Mouse (Mus musculus) v-Abl transformed pro-B cells (cell line): Measurements from ENCODE around the gene Spag6l.

Source experiments
- in situ Hi-C, 2 experiments: fragments of 400-800 bp; cut with MboI; formaldehyde crosslinking; loops; one replicate each; pipeline ENCODE4 v1.15.1; 2025; ENCODE audit not compliant: unreplicated experiment in 2 of 2

The Spag6l gene

GRCm38 (mm10) chr16:16828757-16829615 is at the start of gene Spag6l:
Spag6l (minus strand) TSS chr16:16829456.
- in situ Hi-C loops = no loop called here

- in situ Hi-C loops = no loop called here
Observed at GRCm38 (mm10) chr16:16879025-16879424, 49.8 kb upstream of the Spag6l start.

GRCm38 (mm10) chr16:16870617-16871331 is 41.5 kb upstream of the Spag6l start, which contains the start of the genes Top3b and Vpreb1:
Top3b (plus strand) TSS chr16:16870736.
Vpreb1 (minus strand) TSS chr16:16870843.
- in situ Hi-C loops = loop anchor here (25.0 kb wide), 2 partner anchors 1008 to 1283 kb away; partner anchors contain the start of gene Mzt2 (in 1 of the 2)

GRCm38 (mm10) chr16:16870241-16870616 is 41.0 kb upstream of the Spag6l start:
- in situ Hi-C loops = loop anchor here (25.0 kb wide), 2 partner anchors 1008 to 1283 kb away; partner anchors contain the start of gene Mzt2 (in 1 of the 2)

GRCm38 (mm10) chr16:16865696-16866561 is 36.7 kb upstream of the Spag6l start:
- in situ Hi-C loops = loop anchor here (10.0 to 25.0 kb wide), 7 partner anchors 119 to 1379 kb away; partner anchors contain the start of genes Mapk1 (in 1 of the 2), Mzt2 (in 1 of the 2), Ranbp1 (in 1 of the 2) and Rimbp3 (in 1 of the 2)

- in situ Hi-C loops = loop anchor here (10.0 to 25.0 kb wide), 7 partner anchors 120 to 1380 kb away; partner anchors contain the start of genes Mapk1 (in 1 of the 2), Mzt2 (in 1 of the 2), Ranbp1 (in 1 of the 2) and Rimbp3 (in 1 of the 2)
Observed at GRCm38 (mm10) chr16:16865217-16865616, 36.0 kb upstream of the Spag6l start.

- in situ Hi-C loops = loop anchor here (5.0 to 25.0 kb wide), 8 partner anchors 33 to 1381 kb away; partner anchors contain the start of genes Ppm1f (in 2 of the 2), Mapk1 (in 1 of the 2), Mzt2 (in 1 of the 2) and Ranbp1 (in 1 of the 2)
Observed at GRCm38 (mm10) chr16:16863978-16864377, 34.7 kb upstream of the Spag6l start, which contains the start of gene Igll1. Igll1 (minus strand) TSS chr16:16863985.

- in situ Hi-C loops = loop anchor here (5.0 to 25.0 kb wide), 8 partner anchors 35 to 1383 kb away; partner anchors contain the start of genes Ppm1f (in 2 of the 2), Mapk1 (in 1 of the 2), Mzt2 (in 1 of the 2) and Ranbp1 (in 1 of the 2)
Observed at GRCm38 (mm10) chr16:16862288-16862687, 33.0 kb upstream of the Spag6l start.

GRCm38 (mm10) chr16:16856731-16857476 is 27.6 kb upstream of the Spag6l start:
- in situ Hi-C loops = loop anchor here (25.0 kb wide), 2 partner anchors 995 to 1270 kb away; partner anchors contain the start of gene Mzt2 (in 1 of the 2)

GRCm38 (mm10) chr16:16856054-16856453 is 26.8 kb upstream of the Spag6l start:
- in situ Hi-C loops = loop anchor here (25.0 kb wide), 2 partner anchors 994 to 1269 kb away; partner anchors contain the start of gene Mzt2 (in 1 of the 2)

GRCm38 (mm10) chr16:16855541-16855940 is 26.3 kb upstream of the Spag6l start:
- in situ Hi-C loops = loop anchor here (25.0 kb wide), 2 partner anchors 993 to 1268 kb away; partner anchors contain the start of gene Mzt2 (in 1 of the 2)

- in situ Hi-C loops = loop anchor here (5.0 to 25.0 kb wide), 3 partner anchors 548 to 1268 kb away; partner anchors contain the start of gene Mzt2 (in 1 of the 2)
Observed at GRCm38 (mm10) chr16:16854836-16855235, 25.6 kb upstream of the Spag6l start.

GRCm38 (mm10) chr16:16852411-16852810 is 23.2 kb upstream of the Spag6l start:
- in situ Hi-C loops = loop anchor here (5.0 to 25.0 kb wide), 3 partner anchors 545 to 1265 kb away; partner anchors contain the start of gene Mzt2 (in 1 of the 2)

- in situ Hi-C loops = loop anchor here in 1 of 2 experiments (10.0 kb wide), 1 partner anchor 244 kb away; the partner anchor contains the start of gene Fgd4
Observed at GRCm38 (mm10) chr16:16849196-16849595, 19.9 kb upstream of the Spag6l start.

- in situ Hi-C loops = no loop called here
Observed at GRCm38 (mm10) chr16:16829671-16830070, 415 bp upstream of the Spag6l start.

- in situ Hi-C loops = no loop called here
Observed at GRCm38 (mm10) chr16:16826223-16826622, 3.0 kb downstream of the Spag6l start.

- in situ Hi-C loops = no loop called here
Observed at GRCm38 (mm10) chr16:16825476-16825875, 3.8 kb downstream of the Spag6l start.

- in situ Hi-C loops = no loop called here
Observed at GRCm38 (mm10) chr16:16806325-16806724, 22.9 kb downstream of the Spag6l start.
